Mouse (Mus musculus) cerebellum, adult 2 months (tissue): ENCODE measurements around the gene Speer4e.
"Not testable (repeated sequence)": the region's sequence is repeated elsewhere in the genome, so short reads cannot be mapped to it uniquely, and the experiment has no call there.

ENCODE experiments used
- CTCF ChIP-seq: fragments of 200-500 bp; IDR thresholded peaks from 2 replicates; pipeline ENCODE4 v1.5.1; 2011; ENCODE audit warnings: low read depth, mild to moderate bottlenecking, control low read depth, low read length, moderate library complexity, borderline replicate concordance; ENCODE audit not compliant: insufficient read depth
- POLR2A ChIP-seq: fragments of 200-500 bp; IDR thresholded peaks from 2 replicates; pipeline ENCODE4 v1.6.1; 2011; ENCODE audit warnings: low read length, control low read depth, borderline replicate concordance; ENCODE audit not compliant: insufficient read depth

- TF ChIP-seq POLR2A, CTCF: not testable (repeated sequence)
Observed at GRCm38 (mm10) chr5:14927047-14927446, 11.2 kb downstream of the Speer4e start.
